Mouse (Mus musculus) lung, postnatal 10 days (tissue): ENCODE data around the gene Heg1.

Source experiments
- DNase-seq: peaks from one replicate; pipeline ENCODE4 v3.0.0; 2021

Heg1 gene

DNA sequence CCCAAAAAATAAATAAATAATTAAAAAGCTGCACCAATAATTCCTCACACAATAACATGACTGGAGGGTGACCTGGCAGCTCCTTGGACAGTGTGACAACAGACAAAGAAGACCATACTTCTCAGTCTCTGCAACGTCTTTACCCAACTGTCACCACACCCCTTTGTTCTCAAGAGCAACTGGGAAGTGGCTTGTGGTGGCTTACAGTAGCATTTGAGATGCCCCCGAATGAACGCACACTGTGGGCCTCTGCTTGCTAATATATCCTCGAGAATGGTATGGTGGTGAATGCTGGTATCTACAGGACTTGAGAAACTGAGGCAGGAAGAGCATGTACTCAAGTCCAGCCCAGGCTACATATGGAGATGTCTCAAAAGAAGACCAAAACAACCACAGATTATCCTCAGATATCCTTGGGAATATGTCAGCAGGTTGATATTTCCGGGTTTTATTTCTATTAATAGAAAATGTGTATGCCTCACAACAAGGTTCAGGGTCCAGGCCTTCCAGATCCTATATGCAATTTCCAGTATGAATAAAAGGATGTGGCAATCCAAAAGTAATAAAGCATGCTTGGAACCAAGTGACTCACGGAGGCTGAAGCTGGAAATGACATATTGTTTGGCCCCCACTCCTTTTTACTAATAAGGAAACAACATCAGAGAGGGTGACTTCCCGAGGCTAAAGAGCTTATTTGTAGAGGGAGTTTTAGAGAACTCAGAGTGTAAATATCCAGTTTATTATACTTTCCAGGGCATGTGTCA, 92.8 kb downstream of the Heg1 start:
- DNase-seq, result no peak

DNA sequence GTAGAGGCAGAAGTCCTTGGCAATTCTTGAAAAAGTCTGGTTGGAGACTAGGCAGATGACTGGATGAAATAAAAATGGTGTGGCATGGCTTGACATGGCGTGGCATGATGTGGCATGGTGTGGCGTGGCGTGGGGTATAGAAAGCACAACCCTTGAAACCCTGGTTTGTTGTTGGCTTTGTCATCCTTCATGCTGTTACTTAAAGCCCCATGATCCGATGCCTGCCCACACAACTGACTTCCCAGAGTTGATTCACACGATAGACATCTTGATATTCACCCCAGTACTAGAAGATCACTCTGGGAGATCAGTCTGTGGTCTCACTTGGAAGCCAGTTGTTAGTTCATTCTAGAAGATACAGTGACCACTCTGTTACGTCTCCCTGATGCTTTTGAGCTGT, 93.4 kb downstream of the Heg1 start:
- DNase-seq, result no peak

DNA sequence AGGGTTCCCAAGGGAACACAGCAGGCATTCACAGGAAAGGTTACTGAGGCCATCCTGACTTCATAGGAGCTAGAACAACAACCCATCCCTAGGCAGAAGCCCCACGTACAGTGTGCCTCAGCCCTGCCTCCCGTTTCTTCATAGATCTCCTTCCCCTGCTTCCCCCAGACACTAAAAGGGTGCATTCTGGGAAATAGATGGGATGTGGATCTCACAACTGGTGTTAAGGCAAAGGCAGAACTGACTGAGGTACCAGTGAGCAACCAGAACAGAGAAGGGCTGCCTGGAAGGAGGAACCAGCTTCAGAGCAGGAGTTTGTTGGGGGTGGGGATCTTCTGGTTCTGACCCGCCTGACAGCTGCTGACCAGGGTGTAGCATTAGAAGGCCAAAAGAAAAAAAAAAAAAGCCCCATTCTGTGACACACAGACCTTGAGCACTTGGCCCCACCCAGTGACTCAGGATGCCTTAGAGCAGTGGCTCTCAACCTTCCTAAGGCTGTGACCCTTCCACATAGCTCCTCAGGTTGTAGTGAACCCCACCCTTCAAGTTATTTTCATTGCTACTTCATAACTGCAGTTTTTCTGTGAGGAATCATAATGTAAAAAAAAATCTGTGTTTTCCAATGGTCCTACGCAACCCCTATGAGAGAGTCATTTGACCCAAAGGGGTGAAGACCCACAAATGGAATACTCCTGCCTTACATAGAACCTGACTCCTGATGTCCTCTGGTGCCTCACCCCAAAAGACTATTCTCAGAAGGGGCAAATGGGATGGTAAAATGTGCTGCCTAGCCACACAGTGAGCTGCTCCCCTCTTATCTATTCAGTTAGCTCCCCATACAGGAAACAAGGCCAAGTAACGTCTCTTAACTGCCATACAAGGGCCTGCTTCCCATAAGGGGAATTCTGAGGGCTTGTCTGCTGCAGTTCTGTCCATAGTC, 97.9 kb downstream of the Heg1 start:
- DNase-seq, result no peak

DNA sequence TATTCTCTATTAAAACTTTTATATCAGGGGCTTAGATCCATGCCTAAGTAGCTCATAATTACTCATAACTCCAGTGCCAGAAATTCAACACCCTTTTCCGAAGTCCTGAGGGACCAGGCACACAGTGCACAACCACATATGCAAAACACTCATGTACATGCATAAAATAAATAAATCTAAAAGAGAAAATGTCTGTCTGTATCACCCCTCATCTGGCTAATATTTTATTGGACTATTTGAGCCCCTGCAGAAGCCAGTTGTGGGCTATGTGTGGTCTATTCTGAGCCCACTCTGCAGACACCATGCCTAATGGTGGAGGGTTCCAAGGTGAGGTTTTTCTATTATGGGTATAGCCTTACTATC, 98.5 kb downstream of the Heg1 start:
- DNase-seq, result no peak

DNA sequence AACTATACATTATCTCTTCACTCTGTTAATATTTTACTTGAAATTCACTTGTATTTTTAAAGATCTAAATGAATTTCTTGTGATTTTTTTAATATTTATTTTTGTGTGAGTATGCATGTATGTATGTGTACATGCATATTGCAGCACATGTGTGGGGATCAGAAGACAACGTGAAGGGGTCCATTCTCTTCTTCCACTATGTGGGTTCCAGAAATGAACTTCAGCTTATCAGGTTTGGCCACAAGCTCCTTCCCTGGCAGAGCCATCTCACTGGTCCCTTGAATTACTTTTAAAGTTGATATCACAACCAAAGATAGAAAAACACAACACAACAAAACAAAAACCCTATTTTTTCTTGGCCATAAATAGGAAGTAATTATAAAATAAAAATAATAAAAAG, 100.4 kb downstream of the Heg1 start:
- no peak for DNase-seq

DNA sequence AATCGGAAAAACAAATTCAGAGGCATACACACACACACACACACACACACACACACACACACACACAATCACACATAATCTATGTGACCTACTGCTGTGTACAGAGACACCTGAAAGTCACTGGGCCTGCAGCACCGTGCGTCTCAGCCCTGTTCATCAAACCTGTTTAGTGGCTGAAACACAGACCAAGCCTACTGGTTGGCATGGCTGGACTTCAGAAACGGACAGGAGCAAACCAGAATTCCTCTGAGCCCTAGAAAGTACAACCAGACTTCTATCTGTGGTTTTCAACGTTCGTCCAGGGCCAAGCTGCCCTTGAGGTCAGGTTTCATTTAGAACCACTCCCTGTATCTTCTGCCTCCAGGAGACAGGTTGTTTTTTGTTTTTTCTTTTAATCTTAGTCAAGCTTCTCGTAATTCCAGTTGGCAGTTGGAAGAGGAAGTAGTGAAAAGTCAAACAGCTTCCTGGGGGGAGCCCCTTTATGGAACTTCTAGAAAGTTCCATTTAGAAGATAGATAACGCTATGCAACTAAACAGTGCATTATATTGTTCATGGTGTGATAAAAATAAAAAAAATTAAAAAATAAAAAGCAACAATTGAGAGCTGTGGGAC, 101.0 kb downstream of the Heg1 start:
- no peak for DNase-seq

DNA sequence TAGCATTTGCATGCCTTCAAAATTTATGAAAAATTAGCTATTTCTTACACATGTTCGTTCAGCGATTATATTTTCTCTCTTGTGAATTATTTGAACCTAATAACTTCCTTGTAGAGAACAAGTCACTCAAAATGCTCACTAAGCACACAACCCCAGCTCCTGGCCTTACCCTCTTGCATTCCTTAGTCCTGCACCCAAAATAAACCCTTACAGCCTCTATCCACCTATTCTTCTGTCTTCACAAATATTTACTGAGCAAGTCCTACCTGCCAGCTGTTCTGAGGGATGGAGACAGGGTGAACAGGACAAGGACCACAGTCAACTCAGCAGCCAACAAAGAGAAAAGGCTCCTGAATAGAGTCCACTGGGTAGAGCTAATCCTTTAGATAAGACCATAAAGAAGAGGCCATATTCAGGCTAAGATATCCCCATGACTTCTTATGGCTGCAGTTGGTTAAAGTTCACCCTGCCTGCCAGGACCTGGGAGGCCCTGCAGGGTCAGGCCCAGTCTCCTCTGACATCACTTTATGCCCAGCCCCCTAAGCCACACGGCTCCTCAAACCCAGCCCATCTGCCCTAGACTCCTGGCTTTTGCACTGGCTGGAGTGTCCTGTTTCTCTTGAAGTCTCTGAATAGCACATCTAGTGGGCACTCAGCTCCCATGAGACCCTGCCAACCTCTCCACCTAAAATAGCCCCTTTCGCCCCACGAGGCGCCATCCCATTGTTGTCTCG, 102.7 kb downstream of the Heg1 start:
- no peak for DNase-seq

DNA sequence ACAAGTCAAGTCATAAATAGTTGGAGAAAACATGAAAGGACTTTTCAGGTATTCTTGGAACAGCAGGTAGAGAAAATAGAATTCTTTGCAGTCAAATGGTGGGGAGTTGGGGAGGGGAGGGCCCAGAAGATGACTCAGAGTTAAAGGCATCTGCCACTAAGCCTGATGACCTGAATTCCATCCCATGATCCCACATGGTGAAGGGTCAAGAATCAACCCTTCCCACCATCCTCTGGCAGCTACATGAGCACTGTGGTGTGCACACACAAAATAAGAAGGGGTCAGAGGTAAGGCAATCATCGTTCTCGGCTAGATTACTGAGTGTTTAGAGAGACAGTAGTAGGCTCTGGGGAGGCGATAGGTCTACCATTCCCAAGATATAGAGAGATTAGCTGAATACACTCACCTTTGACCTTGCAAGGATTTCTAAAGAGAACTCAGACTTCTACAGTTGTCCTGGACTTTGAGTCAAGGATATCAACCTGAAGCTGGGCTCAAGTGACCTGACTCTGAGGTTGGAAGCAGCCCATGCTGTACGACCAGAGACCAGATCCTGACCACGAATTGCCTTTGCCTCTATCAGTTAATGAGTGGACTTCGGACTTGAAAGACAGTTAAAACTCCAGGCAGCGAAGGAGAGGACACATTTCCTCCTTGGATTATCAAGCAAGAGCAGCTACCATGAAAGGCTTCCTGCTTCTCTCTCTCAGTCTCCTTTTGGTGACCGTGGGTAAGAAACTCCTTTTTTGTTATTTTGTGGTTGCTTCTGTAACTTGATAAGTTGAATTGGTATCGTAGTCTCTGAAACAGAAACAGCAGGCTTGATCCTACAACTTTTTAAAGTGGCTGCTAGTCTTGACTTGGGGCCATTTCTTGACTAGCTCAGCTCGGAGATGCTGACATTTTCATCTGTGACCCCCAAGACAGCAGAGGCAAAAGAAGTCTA, 109.9 kb downstream of the Heg1 start, which contains the start of gene Muc13:
Gene Muc13, plus strand, starts transcription at position 192 of the 946 bp plus-strand sequence.
- no peak for DNase-seq

DNA sequence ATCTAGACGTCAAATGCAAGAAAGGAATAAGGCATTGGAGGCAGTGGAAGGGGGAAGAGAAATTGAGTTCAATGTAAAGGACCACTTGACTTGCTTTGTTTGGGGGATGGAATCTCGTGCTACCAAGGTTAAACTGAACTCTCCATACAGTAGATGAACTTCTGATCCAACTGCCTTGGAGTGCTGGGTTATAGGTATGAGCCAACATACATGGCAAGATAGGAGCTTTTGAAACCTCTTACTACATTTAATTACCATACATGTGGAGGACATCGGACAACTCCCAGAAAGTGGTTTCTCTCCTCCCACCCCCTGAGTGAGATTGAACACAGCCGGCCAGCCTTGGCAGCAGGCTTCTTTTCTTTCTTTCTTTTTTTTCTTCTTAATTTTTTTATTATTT, 110.9 kb downstream of the Heg1 start:
- no peak for DNase-seq

DNA sequence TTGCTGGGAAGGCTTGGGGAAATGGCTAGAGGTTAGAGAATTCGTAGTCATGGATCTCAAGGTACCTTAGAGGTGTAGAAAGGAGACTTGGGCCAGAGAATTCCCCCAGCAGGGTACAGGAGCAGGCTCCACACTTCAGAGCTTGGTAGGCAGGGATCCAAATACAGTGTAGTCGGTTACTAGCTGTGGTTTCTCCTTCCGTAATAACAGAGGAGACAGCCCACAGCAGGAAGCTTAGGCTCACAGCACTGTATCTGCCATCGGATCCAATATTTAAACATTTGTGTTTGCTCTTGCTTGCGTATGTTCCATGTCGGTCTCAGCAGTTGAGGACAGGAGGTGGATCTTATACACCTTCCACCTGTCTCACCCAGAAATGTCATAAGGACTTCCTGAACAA, 111.7 kb downstream of the Heg1 start:
- DNase-seq, result no peak

DNA sequence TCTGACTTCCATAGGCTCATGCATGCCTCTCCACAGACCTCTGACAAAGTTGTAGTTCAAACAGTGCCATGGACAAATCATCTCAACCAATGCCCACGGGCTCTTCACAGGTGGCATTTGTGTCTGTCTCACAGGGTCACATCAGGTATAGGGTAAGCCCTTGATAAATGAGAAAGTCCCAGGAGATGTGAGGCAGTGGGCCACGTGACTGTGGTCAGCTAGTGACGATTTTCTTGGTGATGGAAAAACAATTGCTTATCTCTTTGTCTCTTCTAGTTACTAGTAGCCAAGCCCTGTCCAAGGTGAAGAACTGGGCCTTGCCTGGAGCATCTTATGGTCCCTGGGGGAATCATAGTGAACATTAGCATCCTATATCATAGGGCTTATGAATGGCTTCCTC, 112.6 kb downstream of the Heg1 start:
- no peak for DNase-seq

DNA sequence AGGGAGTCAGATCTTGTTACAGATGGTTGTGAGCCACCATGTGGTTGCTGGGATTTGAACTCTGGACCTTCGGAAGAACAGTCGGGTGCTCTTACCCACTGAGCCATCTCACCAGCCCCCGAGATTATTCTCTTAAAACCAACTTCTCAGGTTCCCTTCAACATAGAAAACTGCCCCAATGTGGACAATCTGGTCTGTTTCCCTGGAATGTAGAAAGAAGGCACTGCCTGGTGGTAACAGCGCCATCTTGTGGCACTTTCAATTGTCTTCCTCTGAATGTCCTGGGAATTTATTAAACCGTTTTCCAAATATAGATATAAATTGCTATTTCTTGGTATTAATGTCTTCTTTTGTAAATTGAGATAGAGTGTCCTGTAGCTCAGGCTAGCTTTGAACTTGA, 113.7 kb downstream of the Heg1 start:
- peak; percentile 72 for DNase-seq

DNA sequence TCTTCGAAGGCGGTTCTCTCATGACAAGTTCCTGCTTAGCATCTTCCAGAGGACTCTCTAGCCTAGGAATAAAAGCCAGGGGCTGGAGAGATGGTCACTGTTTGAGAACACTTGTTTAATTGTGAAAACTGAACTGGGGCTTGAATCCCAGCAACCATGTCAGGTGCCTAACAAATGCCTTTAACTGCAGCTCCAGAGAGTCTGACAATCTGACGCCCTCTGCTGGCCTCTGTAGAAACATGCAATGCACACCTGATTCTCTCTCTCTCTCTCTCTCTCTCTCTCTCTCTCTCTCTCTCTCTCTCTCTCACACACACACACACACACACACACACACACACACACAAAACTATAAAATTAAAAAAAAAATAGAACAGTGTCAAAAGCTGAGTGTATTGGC, 125.8 kb downstream of the Heg1 start:
- no peak for DNase-seq

DNA sequence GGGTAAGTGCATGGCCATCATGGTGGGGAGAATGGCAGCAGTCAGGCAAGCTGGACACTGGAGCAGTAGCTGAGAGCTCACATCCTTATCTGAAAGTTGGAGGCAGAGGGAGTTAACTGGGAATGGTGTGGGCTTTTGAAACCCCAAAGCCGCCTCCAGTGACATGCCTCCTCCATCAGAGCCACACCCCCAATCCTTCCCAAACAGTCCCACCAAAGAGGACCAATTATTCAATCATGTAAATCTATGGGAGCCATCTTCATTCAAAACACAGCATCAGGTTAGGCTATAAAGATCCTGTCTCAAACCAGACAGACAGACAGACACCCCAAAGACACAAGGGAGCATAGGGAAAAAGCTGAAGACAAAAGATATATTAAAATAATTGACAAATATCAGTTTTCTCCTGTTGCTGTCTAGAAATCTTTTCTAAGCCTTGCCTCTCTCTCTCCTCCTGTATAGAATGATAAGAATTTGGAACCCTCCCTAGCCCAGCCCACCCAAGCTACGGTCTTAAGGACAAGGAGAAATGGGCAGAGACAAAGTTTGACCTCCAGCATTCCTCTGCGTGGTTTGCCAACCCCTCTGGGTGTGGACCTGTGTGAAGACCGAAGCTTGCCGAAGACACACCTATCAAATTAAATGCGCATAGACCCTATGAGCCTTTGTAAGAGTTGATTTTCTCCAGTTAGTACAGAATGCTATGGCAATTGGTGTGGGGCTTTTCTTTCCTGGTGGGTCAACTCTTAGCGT, 134.4 kb downstream of the Heg1 start:
- no peak for DNase-seq

DNA sequence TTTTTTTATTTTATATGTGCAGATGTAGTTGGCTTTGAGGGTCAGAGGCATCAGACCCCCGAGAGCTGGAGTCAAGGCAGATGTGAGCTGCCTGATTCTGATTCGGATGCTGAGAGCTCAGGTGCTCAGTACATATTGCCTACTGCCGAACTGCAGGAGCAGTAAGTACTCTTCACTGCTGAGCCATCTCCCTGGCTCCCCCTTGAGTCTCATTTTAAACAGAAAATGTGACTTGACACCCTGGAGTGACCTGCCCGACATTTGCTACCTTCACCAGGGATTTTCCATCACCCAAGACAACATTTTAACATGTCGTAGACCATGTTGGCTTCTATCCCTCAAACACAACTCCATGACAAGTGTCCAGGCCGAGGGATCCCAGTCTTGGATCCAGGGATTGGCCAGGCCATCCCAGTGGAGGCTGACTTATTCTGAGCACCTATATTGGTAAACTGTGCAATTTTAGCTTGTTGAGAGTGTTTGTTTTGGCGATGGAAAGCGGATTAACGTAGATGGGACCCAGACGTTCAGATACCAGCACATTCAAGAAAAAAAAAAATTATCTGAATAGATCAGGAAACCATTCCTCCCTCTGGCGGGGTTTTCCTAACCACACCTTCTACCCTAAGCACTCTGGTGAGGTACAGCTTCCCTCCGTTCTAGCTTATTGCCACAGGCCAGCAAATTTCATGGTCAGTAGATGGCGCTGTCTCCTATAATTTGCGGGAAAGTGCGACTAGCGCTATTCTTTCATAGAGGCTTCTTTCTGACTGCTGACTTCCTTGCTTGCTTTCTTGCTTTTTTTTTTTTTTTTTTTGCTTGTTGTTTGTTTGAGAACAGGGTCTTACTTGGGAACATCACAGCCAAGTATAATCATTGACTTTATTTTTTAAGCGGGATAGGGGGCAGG, 136.4 kb downstream of the Heg1 start:
- peak; percentile 92 for DNase-seq
